Mouse (Mus musculus) bone marrow macrophage, adult 2 months (primary cell): ENCODE results near the gene Mink1.

ENCODE experiments used
- CTCF ChIP-seq: IDR thresholded peaks from 2 replicates; pipeline ENCODE4 v1.5.1; 2012; ENCODE audit warnings: low read depth, mild to moderate bottlenecking, low read length, moderate library complexity
- POLR2A ChIP-seq: IDR thresholded peaks from 2 replicates; pipeline ENCODE4 v1.6.1; 2012; ENCODE audit warnings: mild to moderate bottlenecking, low read depth, low read length, borderline replicate concordance

DNA sequence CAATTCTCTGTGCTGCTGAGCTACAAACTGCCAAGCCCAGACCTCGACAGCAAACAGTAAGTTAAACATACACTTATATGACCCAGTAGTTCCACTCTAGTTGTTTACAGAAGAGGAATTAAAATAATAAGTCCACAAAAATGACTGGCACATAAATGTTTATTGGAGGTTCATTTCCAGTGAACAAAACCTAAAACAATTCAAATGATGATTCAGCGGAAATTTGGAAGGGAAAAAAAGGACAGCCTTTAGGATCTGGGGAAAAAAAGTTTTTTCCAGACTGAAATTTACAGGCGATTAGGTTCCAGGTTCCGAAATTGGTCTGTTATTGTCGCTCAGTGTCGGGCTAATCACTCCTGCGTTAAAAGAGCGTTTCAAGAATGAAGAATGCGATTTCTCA, 23.3 kb upstream of the Mink1 start:
- no peak for TF ChIP-seq CTCF
- no peak for TF ChIP-seq POLR2A
